Mouse (Mus musculus) spleen, postnatal 4 days (tissue): Measurements from ENCODE around the gene Zfp382.
"Not testable (repeated sequence)": the region's sequence is repeated elsewhere in the genome, so short reads cannot be mapped to it uniquely, and the experiment has no call there.

ENCODE experiments used
- DNase-seq, 2 experiments: peaks; one replicate each; pipeline ENCODE4 v3.0.0; 2022; ENCODE audit warnings: low spot score in 2 of 2

Gene Zfp382

GRCm38 (mm10) chr7:30147011-30147410 is 25.3 kb downstream of the Zfp382 start:
- DNase-seq = no peak

- DNase-seq = no peak
Observed at GRCm38 (mm10) chr7:30154040-30154439, 32.3 kb downstream of the Zfp382 start.

GRCm38 (mm10) chr7:30155507-30155906 is 33.8 kb downstream of the Zfp382 start:
- DNase-seq = no peak

GRCm38 (mm10) chr7:30163113-30163512 is 41.4 kb downstream of the Zfp382 start:
- no peak for DNase-seq

GRCm38 (mm10) chr7:30164745-30165144 is 43.0 kb downstream of the Zfp382 start:
- no peak for DNase-seq

GRCm38 (mm10) chr7:30168914-30169582 is 47.3 kb downstream of the Zfp382 start:
- peak in 1 of 2 experiments; percentile 20 for DNase-seq

GRCm38 (mm10) chr7:30169583-30170282 is 48.0 kb downstream of the Zfp382 start, which contains the start of gene Zfp146:
TSS of gene Zfp146 (minus strand) at chr7:30169750.
- DNase-seq = peak; percentile 88 to 90

- no peak for DNase-seq
Observed at GRCm38 (mm10) chr7:30170283-30170951, 48.7 kb downstream of the Zfp382 start.

- DNase-seq = no peak
Observed at GRCm38 (mm10) chr7:30176474-30176873, 54.7 kb downstream of the Zfp382 start.

GRCm38 (mm10) chr7:30178256-30178655 is 56.5 kb downstream of the Zfp382 start:
- DNase-seq = no peak

- peak; percentile 71 to 84 for DNase-seq
Observed at GRCm38 (mm10) chr7:30181308-30181707, 59.6 kb downstream of the Zfp382 start.

GRCm38 (mm10) chr7:30181929-30182328 is 60.2 kb downstream of the Zfp382 start:
- DNase-seq = not testable (repeated sequence)

- DNase-seq = not testable (repeated sequence)
Observed at GRCm38 (mm10) chr7:30183189-30183588, 61.4 kb downstream of the Zfp382 start.

- DNase-seq = peak; percentile 86 to 90
Observed at GRCm38 (mm10) chr7:30183879-30184289, 62.1 kb downstream of the Zfp382 start, which contains the start of gene Cox7a1. TSS of gene Cox7a1 (plus strand) at chr7:30184144.
